Mouse (Mus musculus) spleen, postnatal 0 days (tissue): ENCODE results near the gene Clmn. TPM values are rescaled to one million over a fixed set of nuclear protein-coding genes. Genes with fewer than 3 reads are reported as not detected.

Experiments used
- polyA plus RNA-seq: library from polyadenylated mRNA; unstranded; fragments of >200 nt; fragmentation: Nextera tagmentation; extraction: Ambion mirVana; gene quantifications from 2 replicates; pipeline ENCODE4 v1.2.1, GENCODE M21; 2015

Gene Clmn
- polyA plus RNA-seq = 0.39 and 0.41 TPM in 2 replicates

GRCm38 (mm10) chr12:104864439-104865165 is at the start of gene Clmn:
Gene Clmn, minus strand, starts transcription at chr12:104865076.

GRCm38 (mm10) chr12:104751814-104752765 is 112.8 kb downstream of the Clmn start, which contains the start of gene Dicer1:
Gene Dicer1, minus strand, starts transcription at chr12:104751952.

Other genes starting within 250 kb of the Clmn start
- 15.1 and 16.6 TPM in 2 replicates for gene Dicer1, start 113.1 kb downstream of the Clmn start, polyA plus RNA-seq
- 4.0 and 4.2 TPM in 2 replicates for gene Syne3, start 144.7 kb upstream of the Clmn start, polyA plus RNA-seq
- 617 and 713 TPM in 2 replicates for gene Glrx5, start 167.6 kb upstream of the Clmn start, polyA plus RNA-seq